Mouse (Mus musculus): ENCODE data around the gene Tma7.

Tma7 gene

GRCm38 (mm10) chr9:109105648-109106047, 23.3 kb upstream of the Tma7 start:
- in situ Hi-C loops (cut with MboI; ENCODE audit: low pct_unique_long_range_greater_than_20kb in 1 of 2, low sequenced_read_pairs in 2 of 2, unreplicated experiment in 1 of 2): no loop called here

- in situ Hi-C loops (cut with MboI; ENCODE audit: low pct_unique_long_range_greater_than_20kb in 1 of 2, low sequenced_read_pairs in 2 of 2, unreplicated experiment in 1 of 2): no loop called here
Observed at GRCm38 (mm10) chr9:109105011-109105410, 22.6 kb upstream of the Tma7 start.

GRCm38 (mm10) chr9:109104083-109104482, 21.7 kb upstream of the Tma7 start:
- in situ Hi-C loops (cut with MboI; ENCODE audit: low pct_unique_long_range_greater_than_20kb in 1 of 2, low sequenced_read_pairs in 2 of 2, unreplicated experiment in 1 of 2): no loop called here

- in situ Hi-C loops (cut with MboI; ENCODE audit: low pct_unique_long_range_greater_than_20kb in 1 of 2, low sequenced_read_pairs in 2 of 2, unreplicated experiment in 1 of 2): no loop called here
Observed at GRCm38 (mm10) chr9:109103250-109103649, 20.9 kb upstream of the Tma7 start.

- in situ Hi-C loops (cut with MboI; ENCODE audit: low pct_unique_long_range_greater_than_20kb in 1 of 2, low sequenced_read_pairs in 2 of 2, unreplicated experiment in 1 of 2): no loop called here
Observed at GRCm38 (mm10) chr9:109102541-109102940, 20.2 kb upstream of the Tma7 start.

- in situ Hi-C loops (cut with MboI; ENCODE audit: low pct_unique_long_range_greater_than_20kb in 1 of 2, low sequenced_read_pairs in 2 of 2, unreplicated experiment in 1 of 2): no loop called here
Observed at GRCm38 (mm10) chr9:109101933-109102445, 19.6 kb upstream of the Tma7 start.

GRCm38 (mm10) chr9:109100307-109100928, 18.0 kb upstream of the Tma7 start:
- in situ Hi-C loops (cut with MboI; ENCODE audit: low pct_unique_long_range_greater_than_20kb in 1 of 2, low sequenced_read_pairs in 2 of 2, unreplicated experiment in 1 of 2): no loop called here

- in situ Hi-C loops (cut with MboI; ENCODE audit: low pct_unique_long_range_greater_than_20kb in 1 of 2, low sequenced_read_pairs in 2 of 2, unreplicated experiment in 1 of 2): no loop called here
Observed at GRCm38 (mm10) chr9:109098969-109099368, 16.6 kb upstream of the Tma7 start.

GRCm38 (mm10) chr9:109098366-109098765, 16.0 kb upstream of the Tma7 start:
- in situ Hi-C loops (cut with MboI; ENCODE audit: low pct_unique_long_range_greater_than_20kb in 1 of 2, low sequenced_read_pairs in 2 of 2, unreplicated experiment in 1 of 2): no loop called here

- in situ Hi-C loops (cut with MboI; ENCODE audit: low pct_unique_long_range_greater_than_20kb in 1 of 2, low sequenced_read_pairs in 2 of 2, unreplicated experiment in 1 of 2): no loop called here
Observed at GRCm38 (mm10) chr9:109097831-109098230, 15.4 kb upstream of the Tma7 start.

- in situ Hi-C loops (cut with MboI; ENCODE audit: low pct_unique_long_range_greater_than_20kb in 1 of 2, low sequenced_read_pairs in 2 of 2, unreplicated experiment in 1 of 2): no loop called here
Observed at GRCm38 (mm10) chr9:109097291-109097690, 14.9 kb upstream of the Tma7 start.

GRCm38 (mm10) chr9:109096856-109097255, 14.5 kb upstream of the Tma7 start:
- in situ Hi-C loops (cut with MboI; ENCODE audit: low pct_unique_long_range_greater_than_20kb in 1 of 2, low sequenced_read_pairs in 2 of 2, unreplicated experiment in 1 of 2): no loop called here

GRCm38 (mm10) chr9:109096251-109096661, 13.9 kb upstream of the Tma7 start:
- in situ Hi-C loops (cut with MboI; ENCODE audit: low pct_unique_long_range_greater_than_20kb in 1 of 2, low sequenced_read_pairs in 2 of 2, unreplicated experiment in 1 of 2): no loop called here

- in situ Hi-C loops (cut with MboI; ENCODE audit: low pct_unique_long_range_greater_than_20kb in 1 of 2, low sequenced_read_pairs in 2 of 2, unreplicated experiment in 1 of 2): no loop called here
Observed at GRCm38 (mm10) chr9:109095137-109095982, 13.0 kb upstream of the Tma7 start, which contains the start of gene Plxnb1. Gene Plxnb1, plus strand, starts transcription at chr9:109095389.

- in situ Hi-C loops (cut with MboI; ENCODE audit: low pct_unique_long_range_greater_than_20kb in 1 of 2, low sequenced_read_pairs in 2 of 2, unreplicated experiment in 1 of 2): no loop called here
Observed at GRCm38 (mm10) chr9:109094553-109095136, 12.3 kb upstream of the Tma7 start.

- in situ Hi-C loops (cut with MboI; ENCODE audit: low pct_unique_long_range_greater_than_20kb in 1 of 2, low sequenced_read_pairs in 2 of 2, unreplicated experiment in 1 of 2): no loop called here
Observed at GRCm38 (mm10) chr9:109093786-109094552, 11.6 kb upstream of the Tma7 start.

GRCm38 (mm10) chr9:109092799-109093198, 10.4 kb upstream of the Tma7 start:
- in situ Hi-C loops (cut with MboI; ENCODE audit: low pct_unique_long_range_greater_than_20kb in 1 of 2, low sequenced_read_pairs in 2 of 2, unreplicated experiment in 1 of 2): no loop called here

GRCm38 (mm10) chr9:109091802-109092201, 9.4 kb upstream of the Tma7 start:
- in situ Hi-C loops (cut with MboI; ENCODE audit: low pct_unique_long_range_greater_than_20kb in 1 of 2, low sequenced_read_pairs in 2 of 2, unreplicated experiment in 1 of 2): no loop called here

- in situ Hi-C loops (cut with MboI; ENCODE audit: low pct_unique_long_range_greater_than_20kb in 1 of 2, low sequenced_read_pairs in 2 of 2, unreplicated experiment in 1 of 2): no loop called here
Observed at GRCm38 (mm10) chr9:109090446-109090845, 8.1 kb upstream of the Tma7 start.

Measured in mouse embryonic stem cell (cell line).